Mouse (Mus musculus) C2C12 (cell line): ENCODE data around the gene Lrrc15. TPM values are rescaled to one million over a fixed set of nuclear protein-coding genes. Genes with fewer than 3 reads are reported as not detected.

ENCODE experiments used
- H3K27me3 ChIP-seq: one replicate; pipeline ENCODE4 v1.6.1; 2011; ENCODE audit not compliant: control insufficient read depth, insufficient read depth, insufficient read length
- H3K36me3 ChIP-seq: one replicate; pipeline ENCODE4 v1.6.1; 2011; ENCODE audit not compliant: control insufficient read depth, insufficient read depth
- H3K4me3 ChIP-seq: one replicate; pipeline ENCODE4 v1.5.1; 2011; ENCODE audit warnings: mild to moderate bottlenecking, control low read depth; ENCODE audit not compliant: poor library complexity, insufficient read depth, severe bottlenecking
- H3K79me2 ChIP-seq: one replicate; pipeline ENCODE4 v1.6.1; 2011; ENCODE audit not compliant: control insufficient read depth, insufficient read depth
- H3K79me3 ChIP-seq: one replicate; pipeline ENCODE4 v1.6.1; 2011; ENCODE audit warnings: low read depth, control low read depth
- H3ac ChIP-seq: one replicate; pipeline ENCODE3; 2011; ENCODE audit warnings: low read depth; ENCODE audit not compliant: control insufficient read depth, insufficient read length
- CEBPB ChIP-seq: IDR thresholded peaks from one replicate; pipeline ENCODE4 v1.6.1; 2011; ENCODE audit warnings: low read depth, mild to moderate bottlenecking, control low read depth, moderate library complexity
- CTCF ChIP-seq: IDR thresholded peaks from one replicate; pipeline ENCODE4 v1.5.1; 2011; ENCODE audit not compliant: control insufficient read depth, insufficient read depth, insufficient read length
- FOSL1 ChIP-seq: IDR thresholded peaks from one replicate; pipeline ENCODE4 v1.8.0; 2011; ENCODE audit warnings: mild to moderate bottlenecking, low read length; ENCODE audit not compliant: poor library complexity, insufficient read depth, severe bottlenecking
- MAX ChIP-seq: IDR thresholded peaks from one replicate; pipeline ENCODE4 v1.6.1; 2011; ENCODE audit warnings: mild to moderate bottlenecking, control low read depth
- MYOD1 ChIP-seq: IDR thresholded peaks from one replicate; pipeline ENCODE4 v1.6.1; 2011; ENCODE audit warnings: low read depth; ENCODE audit not compliant: control insufficient read depth, insufficient read length
- MYOG ChIP-seq: IDR thresholded peaks from one replicate; pipeline ENCODE4 v1.6.1; 2011; ENCODE audit not compliant: control insufficient read depth, insufficient read length; ENCODE audit errors: extremely low read depth
- USF1 ChIP-seq: IDR thresholded peaks from one replicate; pipeline ENCODE4 v1.6.1; 2011; ENCODE audit warnings: low read depth, mild to moderate bottlenecking, control low read depth, moderate library complexity
- polyA plus RNA-seq: library from polyadenylated mRNA; unstranded; fragments of >200 nt; fragmentation: generic; extraction: Trizol; gene quantifications from one replicate; pipeline ENCODE4 v1.2.1, GENCODE M21; 2012; ENCODE audit warnings: missing spikeins

Lrrc15 gene
- polyA plus RNA-seq, 1 experiment, result 0.26 TPM

DNA sequence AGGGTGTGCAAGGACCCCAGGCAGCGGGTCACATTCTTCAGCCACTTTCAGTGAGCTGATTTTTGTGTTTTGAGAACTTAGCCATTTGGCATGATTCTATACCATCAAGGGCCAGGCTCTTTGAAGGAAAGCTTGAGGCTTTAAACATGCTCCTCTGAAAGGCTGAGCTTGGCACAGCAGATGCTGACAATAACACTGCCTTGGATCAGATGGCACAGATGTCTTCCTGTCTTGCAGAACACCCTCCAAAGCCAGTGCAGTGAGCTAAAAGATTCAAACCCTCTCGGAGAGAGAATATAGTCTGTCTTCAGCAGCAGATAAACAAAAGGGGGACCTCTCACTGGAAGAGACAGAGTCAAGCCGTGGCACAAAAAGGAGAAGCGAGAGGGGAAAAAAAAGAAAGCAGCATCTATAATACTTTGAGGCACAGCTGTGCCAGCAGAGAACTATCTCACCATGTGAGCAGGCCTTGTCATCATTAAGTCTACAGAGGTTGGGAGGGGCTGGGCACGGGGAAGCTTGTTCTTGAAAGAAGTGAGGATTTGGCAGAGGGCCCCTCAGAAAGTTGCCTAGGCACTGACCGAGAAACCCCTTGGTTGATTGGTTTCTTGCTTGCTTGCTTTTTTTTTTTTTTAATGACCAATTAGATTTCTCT lies 11.0 kb downstream of the Lrrc15 start:
- H3ac ChIP-seq, result no peak overlapping the region
- H3K79me3 ChIP-seq, result no peaks in the 10 kb centered on the region
- no peaks in the 10 kb centered on the region for H3K27me3 ChIP-seq
- H3K4me3 ChIP-seq, result no peak overlapping the region
- no peaks in the 10 kb centered on the region for H3K79me2 ChIP-seq
- TF ChIP-seq MAX (no peak), USF1 (no peak), MYOG (no peak), CEBPB (no peak), FOSL1 (no peak), CTCF (no peak), MYOD1 (no peak)
- H3K36me3 ChIP-seq, result no peaks in the 10 kb centered on the region

DNA sequence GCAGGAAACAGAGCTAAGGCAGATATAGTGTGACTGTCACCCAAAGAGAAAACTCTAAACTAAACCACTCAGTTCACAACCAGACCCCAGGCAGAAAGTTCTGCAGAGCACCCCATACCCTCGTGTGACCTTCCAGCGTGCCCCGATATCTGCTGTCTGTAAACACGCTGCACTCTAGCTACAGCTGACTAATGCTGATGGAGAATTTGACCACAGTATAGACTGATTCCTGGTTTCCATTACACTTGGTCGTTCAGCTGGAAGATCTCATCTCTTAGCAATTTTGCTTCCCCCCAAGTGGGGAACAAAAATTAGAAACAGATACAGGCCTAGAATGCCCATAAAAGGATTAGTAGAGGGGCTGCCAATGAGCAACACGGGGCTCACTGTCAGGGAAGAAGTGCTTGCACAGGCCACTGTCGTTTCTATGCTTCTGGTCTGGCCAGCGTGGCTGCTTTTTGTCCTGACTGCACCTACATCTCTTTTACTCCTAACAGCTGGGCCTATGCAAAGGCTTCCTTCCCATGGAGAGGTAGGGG lies 11.8 kb downstream of the Lrrc15 start:
- no peak for TF ChIP-seq CTCF
- no peak for TF ChIP-seq MYOG
- TF ChIP-seq FOSL1, result no peak
- TF ChIP-seq CEBPB, result no peak
- no peak for TF ChIP-seq MYOD1
- TF ChIP-seq MAX, result no peak
- no peak for TF ChIP-seq USF1
- no peak overlapping the region for H3ac ChIP-seq

DNA sequence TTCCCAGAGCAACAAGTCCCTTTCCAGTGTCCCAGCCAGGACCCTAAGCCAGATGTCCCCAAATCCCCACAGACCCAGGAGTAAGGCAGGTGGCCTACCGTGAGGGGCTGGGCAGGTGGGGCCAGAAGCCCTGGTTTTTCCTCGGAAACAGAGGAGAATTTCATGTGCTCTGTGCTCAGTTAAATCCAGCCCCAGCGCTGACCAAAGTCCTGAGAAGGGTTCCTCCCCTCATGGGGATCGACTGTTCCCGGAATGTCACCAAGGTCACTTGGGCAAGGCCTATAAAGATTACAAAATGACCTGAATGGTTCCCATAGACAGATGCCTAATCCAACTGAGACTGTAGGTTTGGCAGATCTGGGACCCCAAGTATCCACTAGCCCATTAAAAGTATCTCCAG lies 15.7 kb downstream of the Lrrc15 start, which contains the start of gene Cpn2:
Cpn2 (minus strand) TSS at position 141 of the 400 bp plus-strand sequence.
- no peaks in the 10 kb centered on the region for H3K79me3 ChIP-seq
- no peaks in the 10 kb centered on the region for H3K27me3 ChIP-seq
- H3K79me2 ChIP-seq, result no peaks in the 10 kb centered on the region
- H3K36me3 ChIP-seq, result no peaks in the 10 kb centered on the region
- H3ac ChIP-seq, result no peak within 1 kb of the TSS
- TF ChIP-seq FOSL1 (no peak), USF1 (no peak), MAX (no peak), MYOG (no peak), CTCF (no peak), CEBPB (no peak), MYOD1 (no peak)
- no peak within 1 kb of the TSS for H3K4me3 ChIP-seq

More for the DNA sequence above, 11.8 kb downstream of the Lrrc15 start:
- Histone ChIP-seq H3K27me3 (no peaks in the 10 kb centered on the region), H3K4me3 (no peak overlapping the region), H3K36me3 (no peaks in the 10 kb centered on the region), H3K79me3 (no peaks in the 10 kb centered on the region), H3K79me2 (no peaks in the 10 kb centered on the region)

DNA sequence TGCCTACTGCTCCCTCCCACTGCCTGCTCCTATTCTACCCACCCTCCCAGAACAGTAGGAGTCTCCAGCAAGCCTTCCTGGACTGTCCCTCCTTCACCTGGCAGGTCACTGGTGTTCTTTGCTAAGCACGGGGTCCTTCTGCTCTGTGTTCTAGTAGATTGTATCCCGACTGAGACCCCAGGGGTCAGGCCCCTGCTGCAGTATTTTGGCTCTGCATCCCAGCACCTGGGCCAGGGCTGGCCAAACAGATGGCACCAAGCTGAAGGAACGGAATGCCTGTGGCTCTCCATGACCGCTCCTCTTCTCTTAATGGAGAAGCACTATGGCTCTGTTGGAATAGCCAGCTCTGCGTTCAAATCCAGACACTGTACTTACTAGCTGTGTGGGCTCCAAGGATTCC lies 16.5 kb downstream of the Lrrc15 start:
- Histone ChIP-seq H3K79me3 (no peaks in the 10 kb centered on the region), H3ac (no peak overlapping the region), H3K4me3 (no peak overlapping the region), H3K36me3 (no peaks in the 10 kb centered on the region), H3K79me2 (no peaks in the 10 kb centered on the region), H3K27me3 (no peaks in the 10 kb centered on the region)
- no peak for TF ChIP-seq USF1
- no peak for TF ChIP-seq CEBPB
- TF ChIP-seq MYOD1, result no peak
- TF ChIP-seq MAX, result no peak
- TF ChIP-seq MYOG, result no peak
- TF ChIP-seq CTCF, result no peak
- no peak for TF ChIP-seq FOSL1

DNA sequence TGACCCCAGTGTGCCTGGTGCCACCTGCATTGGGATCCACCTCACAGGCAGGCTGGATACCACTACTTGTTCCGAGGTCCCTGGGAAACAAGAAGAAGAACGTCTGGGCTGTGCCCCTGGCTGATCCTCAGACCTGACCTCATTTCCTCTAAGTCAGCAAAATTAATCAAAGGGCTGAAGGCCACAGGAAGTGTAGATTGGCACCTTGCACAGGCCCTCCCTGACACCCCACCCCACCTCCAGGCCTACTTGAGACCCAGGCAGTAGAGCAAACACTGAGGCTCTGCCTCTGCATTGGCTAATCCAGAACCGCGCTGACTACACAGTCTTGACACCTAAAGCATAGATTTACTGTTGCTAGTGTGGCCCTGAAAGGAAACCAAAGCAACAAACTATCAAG lies 17.4 kb downstream of the Lrrc15 start:
- Histone ChIP-seq H3K79me2 (no peaks in the 10 kb centered on the region), H3ac (no peak overlapping the region), H3K27me3 (no peaks in the 10 kb centered on the region), H3K79me3 (no peaks in the 10 kb centered on the region), H3K4me3 (no peak overlapping the region), H3K36me3 (no peaks in the 10 kb centered on the region)
- no peak for TF ChIP-seq FOSL1
- no peak for TF ChIP-seq MYOD1
- TF ChIP-seq USF1, result no peak
- no peak for TF ChIP-seq CTCF
- no peak for TF ChIP-seq MYOG
- no peak for TF ChIP-seq MAX
- no peak for TF ChIP-seq CEBPB
